Mouse (Mus musculus): ENCODE measurements at regions not wholly inside any gene's neighbourhood (a gene's known extent, or its start where the extent isn't known, plus 50 kb on each side); places are given as distances from the start of the nearest gene placed in this dataset.

DNA sequence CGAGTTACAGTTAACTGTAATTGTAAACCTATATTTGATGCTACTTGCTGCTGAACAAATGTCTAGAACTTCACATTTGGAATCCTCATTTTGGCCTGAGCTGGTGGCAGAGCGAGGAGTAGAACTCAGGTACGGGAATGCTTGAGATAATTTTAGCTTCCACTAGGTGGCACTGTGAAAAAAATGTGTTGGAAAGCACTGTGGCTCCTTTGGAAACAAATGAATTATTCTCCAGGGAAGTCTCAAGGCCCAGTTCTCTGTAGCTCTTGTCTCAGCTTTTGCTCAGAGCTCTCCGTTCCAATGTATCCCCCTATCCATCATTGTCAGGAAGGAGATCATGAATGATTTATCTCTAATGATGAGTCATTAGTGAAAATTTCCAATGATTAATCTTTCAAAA, 114.7 kb upstream of the Kcna4 start:
- peak; percentile 57 for TF ChIP-seq CTCF (IDR thresholded peaks at IDR 0.05; ENCODE audit: low read depth)
- no peak for TF ChIP-seq EP300 (optimal IDR thresholded peaks at IDR 0.05)
